Mouse (Mus musculus) mammary gland, adult 2 months (tissue): ENCODE data around the gene Gm5244. TPM values are rescaled to one million over a fixed set of nuclear protein-coding genes. Genes with fewer than 3 reads are reported as not detected.

ENCODE experiments used
- polyA plus RNA-seq: library from polyadenylated mRNA; depleted of rRNA; stranded (reverse); fragments of >200 nt; gene quantifications from 2 replicates; pipeline ENCODE4 v1.2.3, GENCODE M21; 2012; ENCODE audit warnings: low replicate concordance; rRNA removed

Gene Gm5244
- polyA plus RNA-seq = not detected in 2 replicates

DNA sequence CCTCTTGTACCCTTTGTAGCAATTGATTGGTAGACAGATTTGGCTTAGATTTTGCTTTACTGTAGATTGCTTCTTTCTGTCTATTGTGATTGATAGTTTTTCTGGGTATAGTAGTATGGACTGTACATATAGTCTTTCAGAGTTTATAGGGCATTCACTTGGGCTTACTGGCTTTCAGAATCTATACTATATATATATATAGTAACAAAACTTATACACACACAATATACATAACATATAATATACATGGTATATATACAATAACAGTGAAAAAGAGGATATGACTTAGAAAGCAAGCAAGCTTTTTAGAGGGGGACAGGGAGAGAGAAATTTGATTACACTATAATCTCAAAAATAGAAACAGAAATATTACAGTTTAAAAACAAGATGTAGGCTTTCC, at the start of gene Gm5244:
Gm5244 (plus strand) TSS at position 301 of the 400 bp plus-strand sequence.

GRCm38 (mm10) chr19:12856983-12857382, 10.5 kb downstream of the Gm5244 start, which contains the start of gene Olfr1444:
Olfr1444 (plus strand) TSS chr19:12857283.

DNA sequence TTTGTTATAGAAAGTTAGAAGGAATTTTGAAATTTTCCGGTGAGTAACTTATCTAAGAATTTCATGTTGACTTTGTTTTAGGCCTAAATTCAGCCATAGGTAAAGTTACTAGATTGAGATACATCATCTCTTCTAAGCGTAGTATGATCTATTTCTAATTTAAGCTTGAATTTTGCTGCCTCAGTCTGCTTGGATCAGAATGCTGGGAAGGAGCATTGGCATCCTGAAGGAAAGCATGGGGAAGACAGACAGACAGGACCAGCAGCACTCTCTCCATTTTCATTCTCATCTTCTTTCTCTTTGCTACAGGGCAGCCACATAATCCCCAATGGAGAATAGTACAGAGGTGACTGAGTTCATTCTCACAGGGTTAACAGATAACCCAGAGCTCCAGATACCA, 37.1 kb downstream of the Gm5244 start, which contains the start of gene Olfr1445:
Olfr1445 (plus strand) TSS at position 301 of the 400 bp plus-strand sequence.

DNA sequence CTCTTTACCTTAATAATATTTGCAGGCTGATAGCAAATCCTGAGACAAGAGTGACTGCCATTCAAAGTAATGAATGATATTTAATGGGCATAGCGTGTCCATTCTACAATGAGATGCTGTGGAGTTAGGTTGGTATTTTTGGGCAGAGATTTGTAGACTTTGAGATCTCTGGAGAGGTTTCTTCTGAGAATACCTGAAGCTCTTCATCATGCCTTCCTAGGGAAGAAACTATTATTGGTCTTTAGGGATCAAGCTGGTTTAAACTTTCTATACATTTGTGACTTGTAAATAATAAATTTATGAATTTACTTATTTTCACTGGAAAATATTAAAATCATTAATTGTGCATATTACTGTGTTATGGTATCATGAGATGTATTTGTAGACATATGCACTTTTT, 46.9 kb downstream of the Gm5244 start, which contains the start of gene Olfr1446:
Olfr1446 (minus strand) TSS at position 101 of the 400 bp plus-strand sequence.

Other genes with a start within 250 kb of the Gm5244 start
- gene Gm4952, start 246.7 kb upstream of the Gm5244 start, polyA plus RNA-seq = 0.07 TPM in 1 of 2 replicates, not detected in the other
- gene Glyat, start 213.4 kb upstream of the Gm5244 start, polyA plus RNA-seq = 0.20 TPM in 1 of 2 replicates, not detected in the other
- not detected in 2 replicates for gene Olfr1442, start 176.2 kb upstream of the Gm5244 start, polyA plus RNA-seq
- gene Olfr1443, start 168.6 kb upstream of the Gm5244 start, polyA plus RNA-seq = not detected in 2 replicates
- 0.10 and 0.42 TPM in 2 replicates for gene Keg1, start 150.9 kb upstream of the Gm5244 start, polyA plus RNA-seq
- 0.74 and 4.6 TPM in 2 replicates for gene Cntf, start 81.0 kb upstream of the Gm5244 start, polyA plus RNA-seq
- gene Zfp91, start 50.6 kb upstream of the Gm5244 start, polyA plus RNA-seq = 11.2 and 24.3 TPM in 2 replicates
- gene Lpxn, start 50.5 kb upstream of the Gm5244 start, polyA plus RNA-seq = 15.4 and 17.0 TPM in 2 replicates
- 0.30 TPM in 1 of 2 replicates, not detected in the other for gene Olfr1444, start 10.6 kb downstream of the Gm5244 start, polyA plus RNA-seq
- 0.16 TPM in 1 of 2 replicates, not detected in the other for gene Olfr1445, start 37.2 kb downstream of the Gm5244 start, polyA plus RNA-seq
- not detected in 2 replicates for gene Olfr1446, start 46.8 kb downstream of the Gm5244 start, polyA plus RNA-seq
- not detected in 2 replicates for gene Olfr1447, start 57.1 kb downstream of the Gm5244 start, polyA plus RNA-seq
- not detected in 2 replicates for gene Olfr1448, start 77.7 kb downstream of the Gm5244 start, polyA plus RNA-seq
- gene Olfr1449, start 84.2 kb downstream of the Gm5244 start, polyA plus RNA-seq = not detected in 2 replicates
- gene Olfr1450, start 103.6 kb downstream of the Gm5244 start, polyA plus RNA-seq = not detected in 2 replicates
- not detected in 2 replicates for gene Olfr1451, start 148.3 kb downstream of the Gm5244 start, polyA plus RNA-seq
- gene Olfr1453, start 181.6 kb downstream of the Gm5244 start, polyA plus RNA-seq = not detected in 2 replicates
- not detected in 2 replicates for gene Olfr1454, start 213.9 kb downstream of the Gm5244 start, polyA plus RNA-seq